Mouse (Mus musculus) neural tube, embryonic 12.5 days (tissue): ENCODE data around the gene Sh3pxd2a. TPM values are rescaled to one million over a fixed set of nuclear protein-coding genes. Genes with fewer than 3 reads are reported as not detected.

Source experiments
- ATAC-seq: fragments of 200-750 bp; cut with Nextera tagmentation; 2 replicates; pipeline ENCODE4 v1.8.0; 2017; ENCODE audit warnings: low read depth, mild to moderate bottlenecking, moderate TSS enrichment, moderate library complexity; ENCODE audit not compliant: low FRiP score
- H3K27ac ChIP-seq: fragments of 300-500 bp; sonication (generic); 2 replicates; pipeline ENCODE4 v1.5.1; 2016
- H3K27me3 ChIP-seq: fragments of 300-500 bp; sonication (generic); replicated peaks from 2 replicates; pipeline ENCODE4 v1.6.1; 2016; ENCODE audit warnings: mild to moderate bottlenecking
- H3K36me3 ChIP-seq: fragments of 300-500 bp; sonication (generic); 2 replicates; pipeline ENCODE4 v1.6.1; 2016; ENCODE audit warnings: mild to moderate bottlenecking
- H3K4me1 ChIP-seq: fragments of 300-500 bp; sonication (generic); 2 replicates; pipeline ENCODE4 v1.6.1; 2016
- H3K4me2 ChIP-seq: fragments of 300-500 bp; sonication (generic); replicated peaks from 2 replicates; pipeline ENCODE4 v1.6.1; 2016; ENCODE audit warnings: mild to moderate bottlenecking
- H3K4me3 ChIP-seq: fragments of 300-500 bp; sonication (generic); 2 replicates; pipeline ENCODE4 v1.5.1; 2016
- H3K9ac ChIP-seq: fragments of 300-500 bp; sonication (generic); 2 replicates; pipeline ENCODE4 v1.6.1; 2016; ENCODE audit warnings: mild to moderate bottlenecking
- H3K9me3 ChIP-seq: fragments of 300-500 bp; sonication (generic); 2 replicates; pipeline ENCODE4 v1.6.1; 2016; ENCODE audit warnings: mild to moderate bottlenecking
- WGBS: fragments of 180-500 bp; shearing (Covaris S2); methylation state at CpG from one replicate; pipeline ENCODE4 v1.1.7; 2016; 5-methylcytosine and 5-hydroxymethylcytosine counted together
- polyA plus RNA-seq: library from polyadenylated mRNA; unstranded; fragments of >200 nt; fragmentation: Nextera tagmentation; extraction: Ambion mirVana; gene quantifications from 2 replicates; pipeline ENCODE4 v1.2.1, GENCODE M21; 2016

Sh3pxd2a gene
- polyA plus RNA-seq, 1 experiment from 2014 or later, result 4.6 TPM

DNA sequence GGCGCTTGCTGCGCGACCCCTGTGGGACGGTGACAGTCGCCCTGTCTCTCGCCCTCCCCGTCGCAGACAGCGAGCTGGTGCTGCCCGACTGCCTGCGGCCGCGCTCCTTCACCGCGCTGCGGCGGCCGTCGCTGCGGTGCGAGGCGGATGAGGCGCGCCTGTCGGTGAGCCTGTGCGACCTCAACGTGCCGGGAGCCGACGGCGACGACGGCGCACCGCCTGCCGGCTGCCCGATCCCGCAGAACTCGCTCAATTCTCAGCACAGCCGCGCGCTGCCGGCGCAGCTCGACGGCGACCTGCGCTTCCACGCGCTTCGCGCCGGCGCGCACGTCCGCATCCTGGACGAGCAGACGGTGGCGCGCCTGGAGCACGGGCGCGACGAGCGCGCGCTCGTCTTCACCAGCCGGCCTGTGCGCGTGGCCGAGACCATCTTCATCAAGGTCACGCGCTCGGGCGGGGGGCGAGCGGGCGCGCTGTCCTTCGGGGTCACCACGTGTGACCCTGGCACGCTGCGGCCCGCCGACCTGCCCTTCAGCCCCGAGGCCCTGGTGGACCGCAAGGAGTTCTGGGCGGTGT, 211.1 kb downstream of the Sh3pxd2a start:
- Histone ChIP-seq H3K36me3 (no peaks in the 10 kb centered on the region), H3K27ac (no peak overlapping the region), H3K9ac (0 out of 2 replicates have a peak overlapping the region, but pooled peaks have one; percentile 41), H3K9me3 (no peaks in the 10 kb centered on the region), H3K4me3 (peak overlapping the region; percentile 32), H3K4me2 (peak overlapping the region; percentile 62), H3K4me1 (peaks cover 14% of the 10 kb centered on the region), H3K27me3 (peaks cover 42% of the 10 kb centered on the region)
- WGBS, result 5% methylated on average over 90 of the region's 90 CpGs
- no peak for ATAC-seq

- WGBS, result 24% methylated on average over 6 of the region's 6 CpGs
- H3K4me1 ChIP-seq, result peaks cover 14% of the 10 kb centered on the region
- no peak overlapping the region for H3K27ac ChIP-seq
- H3K36me3 ChIP-seq, result no peaks in the 10 kb centered on the region
- no peak overlapping the region for H3K4me3 ChIP-seq
- no peak overlapping the region for H3K4me2 ChIP-seq
- no peak for ATAC-seq
- H3K9me3 ChIP-seq, result no peaks in the 10 kb centered on the region
- H3K9ac ChIP-seq, result no peak overlapping the region
- H3K27me3 ChIP-seq, result peaks cover 35% of the 10 kb centered on the region
Measured at GRCm38 (mm10) chr19:47250931-47251330, 213.3 kb downstream of the Sh3pxd2a start.

GRCm38 (mm10) chr19:47248906-47249568, 215.2 kb downstream of the Sh3pxd2a start:
- H3K9me3 ChIP-seq, result no peaks in the 10 kb centered on the region
- H3K9ac ChIP-seq, result no peak overlapping the region
- 58% methylated on average over 16 of the region's 16 CpGs for WGBS
- H3K4me2 ChIP-seq, result no peak overlapping the region
- no peaks in the 10 kb centered on the region for H3K36me3 ChIP-seq
- H3K4me1 ChIP-seq, result peaks cover 14% of the 10 kb centered on the region
- H3K27me3 ChIP-seq, result peaks cover 27% of the 10 kb centered on the region
- no peak overlapping the region for H3K27ac ChIP-seq
- no peak overlapping the region for H3K4me3 ChIP-seq
- ATAC-seq, result no peak

DNA sequence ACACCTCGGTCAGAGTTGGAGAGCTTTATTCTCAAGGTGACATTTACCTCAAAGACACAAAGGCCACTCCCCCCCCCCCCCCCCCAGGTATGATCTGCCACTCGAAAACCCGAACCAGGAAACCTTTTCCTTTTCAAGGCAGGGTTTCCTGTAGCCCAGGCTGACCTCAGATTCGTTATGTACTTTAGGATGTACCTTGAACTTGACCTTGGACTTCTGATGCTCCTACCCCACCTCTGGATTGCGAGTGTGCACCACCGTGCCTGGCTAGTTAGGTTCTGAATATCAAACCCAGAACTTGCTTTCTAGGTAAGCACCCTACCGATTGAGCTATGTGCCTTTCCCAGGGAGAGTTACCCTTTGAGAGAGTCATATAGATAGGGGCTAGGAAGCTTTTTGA, 215.9 kb downstream of the Sh3pxd2a start:
- H3K4me1 ChIP-seq, result peaks cover 11% of the 10 kb centered on the region
- H3K4me3 ChIP-seq, result no peak overlapping the region
- ATAC-seq, result no peak
- WGBS, result 84% methylated on average over 7 of the region's 7 CpGs
- H3K27ac ChIP-seq, result no peak overlapping the region
- H3K4me2 ChIP-seq, result no peak overlapping the region
- H3K9ac ChIP-seq, result no peak overlapping the region
- peaks cover 20% of the 10 kb centered on the region for H3K27me3 ChIP-seq
- H3K9me3 ChIP-seq, result no peaks in the 10 kb centered on the region
- H3K36me3 ChIP-seq, result no peaks in the 10 kb centered on the region

- H3K9ac ChIP-seq, result no peak overlapping the region
- H3K4me3 ChIP-seq, result no peak overlapping the region
- H3K4me1 ChIP-seq, result peaks cover 7% of the 10 kb centered on the region; the same call in 1 of the 2 replicates
- H3K27ac ChIP-seq, result no peak overlapping the region
- H3K9me3 ChIP-seq, result no peaks in the 10 kb centered on the region
- peaks cover 15% of the 10 kb centered on the region for H3K27me3 ChIP-seq
- H3K4me2 ChIP-seq, result no peak overlapping the region
- H3K36me3 ChIP-seq, result no peaks in the 10 kb centered on the region
- ATAC-seq, result no peak
- 26% methylated on average over 11 of the region's 11 CpGs for WGBS
Measured at GRCm38 (mm10) chr19:47247791-47248190, 216.4 kb downstream of the Sh3pxd2a start.

- H3K4me3 ChIP-seq, result no peak overlapping the region
- no peaks in the 10 kb centered on the region for H3K9me3 ChIP-seq
- no peaks in the 10 kb centered on the region for H3K27me3 ChIP-seq
- H3K27ac ChIP-seq, result no peak overlapping the region
- no peaks in the 10 kb centered on the region for H3K36me3 ChIP-seq
- 81% methylated on average over 8 of the region's 8 CpGs for WGBS
- no peak for ATAC-seq
- H3K4me1 ChIP-seq, result peaks cover 2% of the 10 kb centered on the region; the same call in 1 of the 2 replicates
- H3K4me2 ChIP-seq, result no peak overlapping the region
- H3K9ac ChIP-seq, result no peak overlapping the region
Measured at GRCm38 (mm10) chr19:47245512-47245911, 218.7 kb downstream of the Sh3pxd2a start.

GRCm38 (mm10) chr19:47242227-47242626, 222.0 kb downstream of the Sh3pxd2a start:
- no peak for ATAC-seq
- Histone ChIP-seq H3K36me3 (no peaks in the 10 kb centered on the region), H3K4me2 (no peak overlapping the region), H3K27ac (no peak overlapping the region), H3K9ac (no peak overlapping the region), H3K4me3 (no peak overlapping the region), H3K4me1 (peaks cover 8% of the 10 kb centered on the region; the same call in 1 of the 2 replicates), H3K9me3 (no peaks in the 10 kb centered on the region), H3K27me3 (no peaks in the 10 kb centered on the region)
- WGBS, result 91% methylated on average over 4 of the region's 4 CpGs

GRCm38 (mm10) chr19:47240957-47241356, 223.2 kb downstream of the Sh3pxd2a start:
- H3K4me3 ChIP-seq, result no peak overlapping the region
- 71% methylated on average over 7 of the region's 7 CpGs for WGBS

GRCm38 (mm10) chr19:47240076-47240475, 224.1 kb downstream of the Sh3pxd2a start:
- Histone ChIP-seq H3K4me1 (peaks cover 8% of the 10 kb centered on the region; the same call in 1 of the 2 replicates), H3K27me3 (no peaks in the 10 kb centered on the region), H3K9ac (no peak overlapping the region), H3K27ac (no peak overlapping the region), H3K36me3 (no peaks in the 10 kb centered on the region), H3K9me3 (no peaks in the 10 kb centered on the region), H3K4me3 (peak overlapping the region; percentile 19; the same call in 1 of the 2 replicates), H3K4me2 (peak overlapping the region; percentile 47)
- WGBS, result 31% methylated on average over 12 of the region's 12 CpGs
- no peak for ATAC-seq

More at GRCm38 (mm10) chr19:47240957-47241356, 223.2 kb downstream of the Sh3pxd2a start:
- H3K36me3 ChIP-seq, result no peaks in the 10 kb centered on the region
- no peak for ATAC-seq
- H3K27ac ChIP-seq, result no peak overlapping the region
- H3K27me3 ChIP-seq, result no peaks in the 10 kb centered on the region
- no peak overlapping the region for H3K9ac ChIP-seq
- peak overlapping the region; percentile 47 for H3K4me2 ChIP-seq
- no peaks in the 10 kb centered on the region for H3K9me3 ChIP-seq
- H3K4me1 ChIP-seq, result peaks cover 8% of the 10 kb centered on the region; the same call in 1 of the 2 replicates

DNA sequence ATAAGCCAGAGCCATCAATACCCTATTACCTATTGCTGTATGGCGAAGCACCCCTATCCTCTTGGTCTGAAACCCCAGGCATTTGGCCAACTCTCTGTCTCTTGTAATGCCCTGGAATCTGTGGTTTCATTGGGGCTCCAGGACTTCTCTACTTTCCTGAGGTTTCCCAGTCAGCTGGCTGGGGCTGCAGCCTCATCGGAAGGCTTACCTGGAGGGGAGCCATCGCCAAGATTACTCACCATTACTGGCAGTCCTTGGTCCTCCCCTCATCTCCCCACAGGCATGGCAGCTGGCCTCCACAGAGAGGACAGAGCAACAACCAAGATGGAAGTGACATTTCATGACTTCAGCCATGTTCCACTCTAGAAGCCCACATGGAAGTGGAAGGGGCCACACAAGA, 231.1 kb downstream of the Sh3pxd2a start:
- H3K4me1 ChIP-seq, result peaks cover 16% of the 10 kb centered on the region
- H3K4me3 ChIP-seq, result no peak overlapping the region
- WGBS, result 95% methylated on average over 3 of the region's 3 CpGs
- no peaks in the 10 kb centered on the region for H3K36me3 ChIP-seq
- H3K27me3 ChIP-seq, result no peaks in the 10 kb centered on the region
- H3K9me3 ChIP-seq, result no peaks in the 10 kb centered on the region
- H3K27ac ChIP-seq, result no peak overlapping the region
- ATAC-seq, result no peak
- no peak overlapping the region for H3K4me2 ChIP-seq
- H3K9ac ChIP-seq, result no peak overlapping the region

- Histone ChIP-seq H3K27ac (no peak overlapping the region), H3K4me1 (peaks cover 16% of the 10 kb centered on the region), H3K36me3 (no peaks in the 10 kb centered on the region), H3K4me2 (no peak overlapping the region), H3K27me3 (no peaks in the 10 kb centered on the region), H3K4me3 (no peak overlapping the region), H3K9me3 (no peaks in the 10 kb centered on the region), H3K9ac (no peak overlapping the region)
- ATAC-seq, result no peak
- WGBS, result 91% methylated on average over 5 of the region's 5 CpGs
Measured at GRCm38 (mm10) chr19:47232077-47232865, 231.9 kb downstream of the Sh3pxd2a start.

DNA sequence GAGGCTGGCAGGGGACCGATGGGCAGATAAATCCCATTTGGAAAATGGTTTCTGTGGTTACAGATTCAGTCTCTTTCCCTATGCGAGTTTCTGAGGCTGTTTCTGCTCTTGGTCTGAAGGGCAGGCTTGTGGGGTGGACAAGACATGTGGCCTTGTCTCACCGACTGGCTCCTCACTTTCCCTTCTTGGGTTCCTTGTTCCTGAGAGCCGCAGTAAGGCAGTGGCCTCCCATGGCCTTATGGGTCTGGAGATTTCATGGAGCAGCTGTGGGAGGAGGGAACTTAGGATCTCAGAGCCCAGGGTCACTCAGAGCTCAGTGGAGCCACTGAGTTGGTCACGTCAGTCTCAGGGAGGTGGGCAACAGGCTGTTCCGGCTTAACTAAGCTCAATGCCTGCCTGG, 232.8 kb downstream of the Sh3pxd2a start:
- WGBS, result 85% methylated on average over 6 of the region's 6 CpGs
- Histone ChIP-seq H3K4me1 (peaks cover 16% of the 10 kb centered on the region), H3K36me3 (no peaks in the 10 kb centered on the region), H3K27me3 (no peaks in the 10 kb centered on the region), H3K4me2 (no peak overlapping the region), H3K9me3 (no peaks in the 10 kb centered on the region), H3K9ac (no peak overlapping the region), H3K27ac (no peak overlapping the region), H3K4me3 (no peak overlapping the region)
- ATAC-seq, result no peak
